Mouse (Mus musculus) spleen, adult 2 months (tissue): Measurements from ENCODE around the gene Corin. TPM values are rescaled to one million over a fixed set of nuclear protein-coding genes. Genes with fewer than 3 reads are reported as not detected.

Source experiments
- DNase-seq, 2 experiments: peaks; one replicate each; pipeline versions ENCODE4 v3.0.0 to v3.0.0-alpha.2; 2012 to 2021; ENCODE audit warnings: low spot score in 2 of 2, low read depth in 1 of 2
- H3K27ac ChIP-seq: fragments of 200-500 bp; 2 replicates; pipeline ENCODE4 v1.5.1; 2012; ENCODE audit warnings: low read length, inconsistent platforms; ENCODE audit not compliant: insufficient read depth
- H3K27me3 ChIP-seq: fragments of 200-500 bp; 2 replicates; pipeline ENCODE4 v1.6.1; 2012; ENCODE audit warnings: mild to moderate bottlenecking, moderate library complexity, low read length, inconsistent platforms; ENCODE audit not compliant: control insufficient read depth, insufficient read depth
- H3K36me3 ChIP-seq: fragments of 200-500 bp; 2 replicates; pipeline ENCODE4 v1.6.1; 2012; ENCODE audit warnings: mild to moderate bottlenecking, low read length, inconsistent platforms; ENCODE audit not compliant: control insufficient read depth, insufficient read depth
- H3K4me1 ChIP-seq: fragments of 200-500 bp; 2 replicates; pipeline ENCODE4 v1.6.1; 2011; ENCODE audit warnings: inconsistent platforms; ENCODE audit not compliant: control insufficient read depth, insufficient read depth, insufficient read length
- H3K4me3 ChIP-seq: fragments of 200-500 bp; 2 replicates; pipeline ENCODE4 v1.5.1; 2011; ENCODE audit warnings: mild to moderate bottlenecking, inconsistent platforms; ENCODE audit not compliant: insufficient read depth, insufficient read length; ENCODE audit errors: extremely low read depth
- CTCF ChIP-seq: fragments of 200-500 bp; IDR thresholded peaks from 2 replicates; pipeline ENCODE4 v1.5.1; 2011; ENCODE audit warnings: mild to moderate bottlenecking, inconsistent platforms; ENCODE audit not compliant: insufficient read depth, insufficient read length, insufficient replicate concordance; ENCODE audit errors: extremely low read depth
- POLR2A ChIP-seq: fragments of 200-500 bp; IDR thresholded peaks from 2 replicates; pipeline ENCODE4 v1.6.1; 2011; ENCODE audit warnings: low read depth, low read length, inconsistent platforms
- WGBS: fragments of 180-500 bp; shearing (Covaris S2); methylation state at CpG from one replicate; pipeline ENCODE4 v1.1.7; 2018; 5-methylcytosine and 5-hydroxymethylcytosine counted together
- polyA plus RNA-seq: library from polyadenylated mRNA; depleted of rRNA; stranded (reverse); fragments of >200 nt; gene quantifications from 2 replicates; pipeline ENCODE4 v1.2.3, GENCODE M21; 2012

Corin gene
- polyA plus RNA-seq, 1 experiment: 0.02 TPM

- no peak for TF ChIP-seq POLR2A
- TF ChIP-seq CTCF: no peak
- Histone ChIP-seq H3K27ac (no peak overlapping the region), H3K36me3 (peaks cover 18% of the 10 kb centered on the region), H3K27me3 (no peaks in the 10 kb centered on the region), H3K4me3 (no peak overlapping the region), H3K4me1 (peaks cover 2% of the 10 kb centered on the region; the same call in 1 of the 2 replicates)
- peak in 1 of 2 experiments; percentile 39 for DNase-seq
- 73% methylated on average over 8 of the region's 8 CpGs for WGBS
Measured at GRCm38 (mm10) chr5:72269652-72270051, 234.6 kb downstream of the Corin start.

- Histone ChIP-seq H3K27me3 (no peaks in the 10 kb centered on the region), H3K27ac (peak overlapping the region; percentile 37; the same call in 1 of the 2 replicates), H3K4me3 (no peak overlapping the region), H3K36me3 (peaks cover 20% of the 10 kb centered on the region), H3K4me1 (peaks cover 2% of the 10 kb centered on the region; the same call in 1 of the 2 replicates)
- no peak for TF ChIP-seq CTCF
- TF ChIP-seq POLR2A: no peak
- no peak for DNase-seq
- 88% methylated on average over 10 of the region's 10 CpGs for WGBS
Measured at GRCm38 (mm10) chr5:72269204-72269603, 235.1 kb downstream of the Corin start.

GRCm38 (mm10) chr5:72266955-72267535 is 237.2 kb downstream of the Corin start:
- Histone ChIP-seq H3K4me1 (peaks cover 2% of the 10 kb centered on the region; the same call in 1 of the 2 replicates), H3K4me3 (no peak overlapping the region), H3K27ac (no peak overlapping the region), H3K27me3 (no peaks in the 10 kb centered on the region), H3K36me3 (peaks cover 17% of the 10 kb centered on the region)
- WGBS: 88% methylated on average over 7 of the region's 7 CpGs
- no peak for TF ChIP-seq CTCF
- no peak for TF ChIP-seq POLR2A
- no peak for DNase-seq

- Histone ChIP-seq H3K4me1 (peaks cover under 1% of the 10 kb centered on the region; the same call in 1 of the 2 replicates), H3K27ac (no peak overlapping the region), H3K4me3 (no peak overlapping the region), H3K27me3 (no peaks in the 10 kb centered on the region), H3K36me3 (peaks cover 16% of the 10 kb centered on the region)
- TF ChIP-seq POLR2A: no peak
- TF ChIP-seq CTCF: no peak
- WGBS: 92% methylated on average over 15 of the region's 15 CpGs
- no peak for DNase-seq
Measured at GRCm38 (mm10) chr5:72264195-72264751, 240.0 kb downstream of the Corin start.

- Histone ChIP-seq H3K27me3 (no peaks in the 10 kb centered on the region), H3K27ac (no peak overlapping the region), H3K4me1 (no peaks in the 10 kb centered on the region; the same call in 1 of the 2 replicates), H3K36me3 (peaks cover 18% of the 10 kb centered on the region), H3K4me3 (no peak overlapping the region)
- TF ChIP-seq POLR2A (no peak), CTCF (no peak)
- 81% methylated on average over 3 of the region's 3 CpGs for WGBS
- no peak for DNase-seq
Measured at GRCm38 (mm10) chr5:72261802-72262324, 242.4 kb downstream of the Corin start.

GRCm38 (mm10) chr5:72259298-72259621 is 245.0 kb downstream of the Corin start:
- Histone ChIP-seq H3K27me3 (no peaks in the 10 kb centered on the region), H3K4me1 (no peaks in the 10 kb centered on the region; the same call in 1 of the 2 replicates), H3K27ac (peak overlapping the region; percentile 44), H3K36me3 (peaks cover 29% of the 10 kb centered on the region), H3K4me3 (no peak overlapping the region)
- DNase-seq: no peak
- TF ChIP-seq POLR2A (no peak), CTCF (no peak)
- 61% methylated on average over 3 of the region's 3 CpGs for WGBS

GRCm38 (mm10) chr5:72258409-72259297 is 245.6 kb downstream of the Corin start:
- H3K27me3 ChIP-seq: no peaks in the 10 kb centered on the region
- H3K36me3 ChIP-seq: peaks cover 27% of the 10 kb centered on the region
- DNase-seq: no peak
- H3K4me3 ChIP-seq: no peak overlapping the region
- no peaks in the 10 kb centered on the region; the same call in 1 of the 2 replicates for H3K4me1 ChIP-seq
- TF ChIP-seq POLR2A (no peak), CTCF (no peak)
- WGBS: 86% methylated on average over 17 of the region's 17 CpGs
- 0 out of 2 replicates have a peak overlapping the region, but pooled peaks have one; percentile 13 for H3K27ac ChIP-seq
